Mouse (Mus musculus): ENCODE measurements around the gene D630045J12Rik. TPM values are rescaled to one million over a fixed set of nuclear protein-coding genes. Genes with fewer than 3 reads are reported as not detected.
A peak's percentile ranks its signal among the peaks of the same experiment; 100 is the strongest.

D630045J12Rik gene
- polyA plus RNA-seq, 1 experiment from 2014 or later: 1.8 TPM

DNA sequence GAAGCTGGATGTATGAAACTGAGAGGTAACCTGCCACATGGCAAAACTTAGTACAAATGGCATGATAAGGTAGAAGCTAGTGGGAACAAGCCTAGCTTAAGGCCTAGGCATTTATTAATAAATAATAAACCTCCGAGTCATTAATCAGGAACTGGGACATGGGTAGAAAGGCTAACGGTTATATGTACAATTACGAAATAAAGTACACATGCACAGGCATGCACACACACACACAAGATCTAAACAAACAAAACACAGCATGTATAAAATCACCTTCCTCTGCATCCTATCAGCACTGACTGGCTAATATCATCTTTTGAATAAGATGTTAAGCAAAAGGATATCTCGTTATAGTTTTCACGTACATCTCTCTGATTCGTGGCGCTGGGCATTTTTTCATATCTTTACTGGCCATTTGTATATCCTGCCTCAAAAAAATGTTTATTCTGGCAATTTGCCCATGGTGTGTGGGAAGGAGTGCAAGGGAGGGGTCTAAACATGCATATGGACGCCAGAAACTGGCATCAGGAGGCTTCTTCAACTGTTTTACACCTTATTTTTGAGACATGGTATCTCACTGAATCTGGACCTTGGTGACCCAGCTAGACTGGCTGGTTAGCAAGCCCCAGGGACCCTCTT lies 67.4 kb downstream of the D630045J12Rik start:
- Histone ChIP-seq H3K27me3 (replicated peaks) (no peaks in the 10 kb centered on the region), H3K9ac (no peak overlapping the region), H3K27ac (replicated peaks) (no peak overlapping the region)

DNA sequence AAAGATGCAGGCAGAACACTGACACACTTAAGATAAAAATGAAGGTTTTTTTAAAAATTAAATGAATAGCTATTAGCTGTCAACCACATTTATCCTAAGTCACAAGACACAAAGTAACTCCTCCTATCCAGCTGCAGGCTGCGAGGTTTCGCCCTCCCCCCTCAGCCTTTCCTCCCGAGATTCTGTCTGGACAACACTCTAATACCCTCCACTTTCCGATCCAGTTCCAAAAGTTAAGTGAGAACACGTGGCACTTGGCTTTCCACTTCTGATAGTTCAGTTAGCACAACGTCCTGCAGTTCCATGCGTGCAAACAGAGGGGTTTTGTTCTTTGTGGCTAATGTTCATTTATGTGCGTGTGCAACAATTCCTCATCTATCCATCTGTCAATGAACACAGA lies 69.0 kb downstream of the D630045J12Rik start:
- WGBS: 70% methylated on average over 8 of the region's 8 CpGs
- Histone ChIP-seq H3K9ac (no peak overlapping the region), H3K4me3 (no peak overlapping the region), H3K4me2 (no peak overlapping the region), H3K9me3 (no peaks in the 10 kb centered on the region), H3K27me3 (replicated peaks) (no peaks in the 10 kb centered on the region), H3K36me3 (peaks cover 36% of the 10 kb centered on the region), H3K27ac (replicated peaks) (no peak overlapping the region), H3K4me1 (peaks cover 15% of the 10 kb centered on the region)
- ATAC-seq (ENCODE audit: extremely low read depth, insufficient number of reproducible peaks, low FRiP score, low TSS enrichment): no peak

More for the DNA sequence above, 67.4 kb downstream of the D630045J12Rik start:
- no peak for ATAC-seq (ENCODE audit: extremely low read depth, insufficient number of reproducible peaks, low FRiP score, low TSS enrichment)
- Histone ChIP-seq H3K4me3 (no peak overlapping the region), H3K4me1 (peaks cover 14% of the 10 kb centered on the region), H3K36me3 (peaks cover 32% of the 10 kb centered on the region), H3K9me3 (no peaks in the 10 kb centered on the region), H3K4me2 (no peak overlapping the region)
- WGBS: 68% methylated on average over 8 of the region's 8 CpGs

GRCm38 (mm10) chr6:38181756-38182318 lies 72.0 kb downstream of the D630045J12Rik start:
- ATAC-seq (ENCODE audit: extremely low read depth, insufficient number of reproducible peaks, low FRiP score, low TSS enrichment): no peak
- Histone ChIP-seq H3K4me2 (no peak overlapping the region), H3K4me3 (no peak overlapping the region), H3K4me1 (peaks cover 21% of the 10 kb centered on the region), H3K27ac (replicated peaks) (peak overlapping the region; percentile 43; the same call in 1 of the 2 replicates), H3K36me3 (peaks cover 28% of the 10 kb centered on the region), H3K27me3 (replicated peaks) (no peaks in the 10 kb centered on the region), H3K9me3 (no peaks in the 10 kb centered on the region), H3K9ac (no peak overlapping the region)
- 68% methylated on average over 10 of the region's 10 CpGs for WGBS

- no peak overlapping the region for H3K4me3 ChIP-seq
- no peak overlapping the region for H3K9ac ChIP-seq
- ATAC-seq (ENCODE audit: extremely low read depth, insufficient number of reproducible peaks, low FRiP score, low TSS enrichment): no peak
- peaks cover 32% of the 10 kb centered on the region for H3K36me3 ChIP-seq
- H3K4me2 ChIP-seq: no peak overlapping the region
- H3K27me3 ChIP-seq (replicated peaks): no peaks in the 10 kb centered on the region
- 52% methylated on average over 5 of the region's 5 CpGs for WGBS
- no peaks in the 10 kb centered on the region for H3K9me3 ChIP-seq
- H3K27ac ChIP-seq (replicated peaks): peak overlapping the region; percentile 43; the same call in 1 of the 2 replicates
- H3K4me1 ChIP-seq: peaks cover 13% of the 10 kb centered on the region
These were observed 73.1 kb downstream of the D630045J12Rik start for GRCm38 (mm10) chr6:38180669-38181068.

GRCm38 (mm10) chr6:38165385-38165784 lies 88.4 kb downstream of the D630045J12Rik start:
- H3K27me3 ChIP-seq (replicated peaks): no peaks in the 10 kb centered on the region
- WGBS: 59% methylated on average over 6 of the region's 6 CpGs
- no peak overlapping the region for H3K27ac ChIP-seq (replicated peaks)

DNA sequence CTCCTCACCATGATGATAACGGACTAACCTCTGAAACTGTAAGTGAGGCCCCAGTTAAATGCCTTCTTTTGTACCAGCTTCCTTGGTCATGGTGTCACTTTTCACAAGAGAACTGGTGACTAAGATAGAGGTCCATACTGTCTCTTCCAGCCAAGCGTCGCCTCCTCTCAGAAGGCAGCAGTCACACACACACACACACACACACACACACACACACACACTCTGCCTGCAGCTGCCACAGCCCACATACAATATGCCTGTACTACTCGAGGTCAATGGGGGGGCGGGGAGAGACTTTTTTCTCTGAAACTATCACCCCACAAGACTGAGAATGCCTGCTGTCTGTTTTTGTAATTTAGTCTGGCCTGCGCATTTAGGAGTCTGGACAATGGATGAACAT lies 89.1 kb downstream of the D630045J12Rik start:
- 88% methylated on average over 6 of the region's 6 CpGs for WGBS
- Histone ChIP-seq H3K9me3 (no peaks in the 10 kb centered on the region), H3K36me3 (peaks cover 26% of the 10 kb centered on the region), H3K9ac (no peak overlapping the region), H3K27ac (replicated peaks) (no peak overlapping the region), H3K4me3 (no peak overlapping the region), H3K27me3 (replicated peaks) (no peaks in the 10 kb centered on the region), H3K4me2 (no peak overlapping the region), H3K4me1 (0 out of 2 replicates have a peak, but pooled peaks cover 2% of the 10 kb centered on the region)
- no peak for ATAC-seq (ENCODE audit: extremely low read depth, insufficient number of reproducible peaks, low FRiP score, low TSS enrichment)

More at GRCm38 (mm10) chr6:38165385-38165784, 88.4 kb downstream of the D630045J12Rik start:
- no peaks in the 10 kb centered on the region for H3K9me3 ChIP-seq
- H3K36me3 ChIP-seq: peaks cover 33% of the 10 kb centered on the region
- H3K4me1 ChIP-seq: 0 out of 2 replicates have a peak, but pooled peaks cover 2% of the 10 kb centered on the region
- no peak overlapping the region for H3K4me2 ChIP-seq
- no peak overlapping the region for H3K4me3 ChIP-seq
- no peak for ATAC-seq (ENCODE audit: extremely low read depth, insufficient number of reproducible peaks, low FRiP score, low TSS enrichment)
- H3K9ac ChIP-seq: 0 out of 2 replicates have a peak overlapping the region, but pooled peaks have one; percentile 6

GRCm38 (mm10) chr6:38162825-38163504 lies 90.8 kb downstream of the D630045J12Rik start:
- Histone ChIP-seq H3K9me3 (no peaks in the 10 kb centered on the region), H3K27ac (replicated peaks) (no peak overlapping the region), H3K4me2 (no peak overlapping the region), H3K4me1 (0 out of 2 replicates have a peak, but pooled peaks cover 2% of the 10 kb centered on the region), H3K36me3 (peaks cover 10% of the 10 kb centered on the region), H3K4me3 (no peak overlapping the region), H3K27me3 (replicated peaks) (no peaks in the 10 kb centered on the region), H3K9ac (no peak overlapping the region)
- 72% methylated on average over 14 of the region's 14 CpGs for WGBS
- no peak for ATAC-seq (ENCODE audit: extremely low read depth, insufficient number of reproducible peaks, low FRiP score, low TSS enrichment)

DNA sequence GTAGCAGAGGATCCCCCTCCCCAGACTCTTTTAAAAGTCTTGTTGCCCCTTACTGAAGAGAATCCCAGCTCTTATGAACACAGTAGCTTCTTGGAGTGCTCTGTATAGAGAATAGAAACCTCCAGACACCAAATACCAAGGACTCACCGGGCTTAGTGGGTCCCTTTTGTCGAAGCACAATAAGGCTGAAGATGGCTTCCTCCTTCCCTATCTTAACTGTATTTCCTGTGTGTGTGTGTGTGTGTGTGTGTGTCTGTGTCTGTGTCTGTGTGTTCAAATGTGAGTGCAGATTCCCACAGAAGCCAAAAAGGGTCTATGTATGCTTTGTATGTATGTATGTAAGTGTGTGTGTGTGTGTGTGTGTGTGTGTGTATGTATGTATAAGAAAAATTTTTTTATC lies 93.3 kb downstream of the D630045J12Rik start:
- no peaks in the 10 kb centered on the region for H3K27me3 ChIP-seq (replicated peaks)
- no peak overlapping the region for H3K4me2 ChIP-seq
- H3K9me3 ChIP-seq: no peaks in the 10 kb centered on the region
- no peak overlapping the region for H3K27ac ChIP-seq (replicated peaks)
- no peak overlapping the region for H3K4me3 ChIP-seq
- peaks cover 14% of the 10 kb centered on the region for H3K36me3 ChIP-seq
- H3K4me1 ChIP-seq: 0 out of 2 replicates have a peak, but pooled peaks cover 2% of the 10 kb centered on the region
- 64% methylated on average over 2 of the region's 2 CpGs for whole genome bisulfite sequencing
- H3K9ac ChIP-seq: no peak overlapping the region
- no peak for ATAC-seq (ENCODE audit: extremely low read depth, insufficient number of reproducible peaks, low FRiP score, low TSS enrichment)

GRCm38 (mm10) chr6:38160102-38160501 lies 93.7 kb downstream of the D630045J12Rik start:
- Histone ChIP-seq H3K4me1 (0 out of 2 replicates have a peak, but pooled peaks cover 2% of the 10 kb centered on the region), H3K4me2 (no peak overlapping the region), H3K27me3 (replicated peaks) (no peaks in the 10 kb centered on the region), H3K4me3 (no peak overlapping the region), H3K9ac (no peak overlapping the region), H3K27ac (replicated peaks) (no peak overlapping the region), H3K36me3 (peaks cover 14% of the 10 kb centered on the region), H3K9me3 (no peaks in the 10 kb centered on the region)
- no peak; the same call in 1 of the 2 replicates for ATAC-seq (ENCODE audit: extremely low read depth, insufficient number of reproducible peaks, low FRiP score, low TSS enrichment)
- 13% methylated on average over 3 of the region's 3 CpGs for WGBS

- H3K4me3 ChIP-seq: no peak overlapping the region
- H3K9me3 ChIP-seq: no peaks in the 10 kb centered on the region
- H3K4me1 ChIP-seq: 0 out of 2 replicates have a peak, but pooled peaks cover 2% of the 10 kb centered on the region
- peaks cover 13% of the 10 kb centered on the region for H3K36me3 ChIP-seq
- no peak overlapping the region for H3K27ac ChIP-seq (replicated peaks)
- no peak for ATAC-seq (ENCODE audit: extremely low read depth, insufficient number of reproducible peaks, low FRiP score, low TSS enrichment)
- 81% methylated on average over 4 of the region's 4 CpGs for WGBS
- no peak overlapping the region for H3K4me2 ChIP-seq
- no peaks in the 10 kb centered on the region for H3K27me3 ChIP-seq (replicated peaks)
- H3K9ac ChIP-seq: no peak overlapping the region
These were observed 94.2 kb downstream of the D630045J12Rik start for GRCm38 (mm10) chr6:38159576-38159975.

GRCm38 (mm10) chr6:38157925-38158324 lies 95.9 kb downstream of the D630045J12Rik start:
- H3K36me3 ChIP-seq: peaks cover 14% of the 10 kb centered on the region
- no peaks in the 10 kb centered on the region for H3K9me3 ChIP-seq
- H3K4me3 ChIP-seq: no peak overlapping the region
- no peak overlapping the region for H3K9ac ChIP-seq
- H3K4me1 ChIP-seq: peaks cover under 1% of the 10 kb centered on the region
- no peak overlapping the region for H3K4me2 ChIP-seq
- 84% methylated on average over 16 of the region's 16 CpGs for WGBS
- no peaks in the 10 kb centered on the region for H3K27me3 ChIP-seq (replicated peaks)
- ATAC-seq (ENCODE audit: extremely low read depth, insufficient number of reproducible peaks, low FRiP score, low TSS enrichment): no peak
- H3K27ac ChIP-seq (replicated peaks): no peak overlapping the region

All from heart, embryonic 13.5 days (tissue).